Mouse (Mus musculus): Measurements from ENCODE around the gene Fbxo31. TPM values are rescaled to one million over a fixed set of nuclear protein-coding genes. Genes with fewer than 3 reads are reported as not detected.

Fbxo31 gene
- polyA plus RNA-seq, 1 experiment from 2014 or later: 16.3 TPM

GRCm38 (mm10) chr8:121550056-121550455, 28.6 kb downstream of the Fbxo31 start:
- no peaks in the 10 kb centered on the region for H3K4me1 ChIP-seq (ENCODE audit: control insufficient read depth, insufficient read depth, low read length)
- H3K4me3 ChIP-seq (ENCODE audit: low read depth, low read length): no peak overlapping the region
- DNase-seq (ENCODE audit: low spot score, missing footprints) (no peak), ATAC-seq (ENCODE audit: low FRiP score) (no peak)
- 87% methylated on average over 6 of the region's 6 CpGs for WGBS
- H3K9me3 ChIP-seq (ENCODE audit: control insufficient read depth, low read length): no peaks in the 10 kb centered on the region
- no peaks in the 10 kb centered on the region; the same call in 1 of the 2 replicates for H3K27me3 ChIP-seq (ENCODE audit: control insufficient read depth, insufficient read depth, low read length)
- no peak overlapping the region for H3K4me2 ChIP-seq
- H3K9ac ChIP-seq (ENCODE audit: low read length): no peak overlapping the region
- H3K36me3 ChIP-seq (ENCODE audit: control insufficient read depth, insufficient read depth, low read length): peaks cover 11% of the 10 kb centered on the region
- H3K27ac ChIP-seq (ENCODE audit: low read depth, low read length): no peak overlapping the region

GRCm38 (mm10) chr8:121547132-121547531, 31.5 kb downstream of the Fbxo31 start:
- ATAC-seq (ENCODE audit: low FRiP score): peak; percentile 61; the same call in 1 of the 2 replicates
- Histone ChIP-seq H3K36me3 (ENCODE audit: control insufficient read depth, insufficient read depth, low read length) (no peaks in the 10 kb centered on the region), H3K27me3 (ENCODE audit: control insufficient read depth, insufficient read depth, low read length) (no peaks in the 10 kb centered on the region; the same call in 1 of the 2 replicates), H3K4me2 (no peak overlapping the region), H3K9ac (ENCODE audit: low read length) (no peak overlapping the region), H3K4me3 (ENCODE audit: low read depth, low read length) (no peak overlapping the region), H3K27ac (ENCODE audit: low read depth, low read length) (no peak overlapping the region), H3K9me3 (ENCODE audit: control insufficient read depth, low read length) (no peaks in the 10 kb centered on the region), H3K4me1 (ENCODE audit: control insufficient read depth, insufficient read depth, low read length) (no peaks in the 10 kb centered on the region)
- WGBS: 8% methylated on average over 7 of the region's 7 CpGs
- DNase-seq (ENCODE audit: low spot score, missing footprints): peak; percentile 99

- Histone ChIP-seq H3K9ac (ENCODE audit: low read length) (no peak overlapping the region; the same call in 1 of the 2 replicates), H3K4me1 (ENCODE audit: control insufficient read depth, insufficient read depth, low read length) (no peaks in the 10 kb centered on the region), H3K4me2 (no peak overlapping the region), H3K27me3 (ENCODE audit: control insufficient read depth, insufficient read depth, low read length) (no peaks in the 10 kb centered on the region; the same call in 1 of the 2 replicates), H3K4me3 (ENCODE audit: low read depth, low read length) (no peak overlapping the region), H3K27ac (ENCODE audit: low read depth, low read length) (no peak overlapping the region), H3K36me3 (ENCODE audit: control insufficient read depth, insufficient read depth, low read length) (no peaks in the 10 kb centered on the region), H3K9me3 (ENCODE audit: control insufficient read depth, low read length) (no peaks in the 10 kb centered on the region; the same call in 1 of the 2 replicates)
- WGBS: 80% methylated on average over 11 of the region's 11 CpGs
- no peak for ATAC-seq (ENCODE audit: low FRiP score)
- peak; percentile 62 for DNase-seq (ENCODE audit: low spot score, missing footprints)
Observed at GRCm38 (mm10) chr8:121544936-121545335, 33.7 kb downstream of the Fbxo31 start.

- Histone ChIP-seq H3K27ac (ENCODE audit: low read depth, low read length) (no peak within 1 kb of the TSS), H3K4me2 (no peak within 1 kb of the TSS), H3K9me3 (ENCODE audit: control insufficient read depth, low read length) (no peaks in the 10 kb centered on the region; the same call in 1 of the 2 replicates), H3K4me3 (ENCODE audit: low read depth, low read length) (no peak within 1 kb of the TSS), H3K27me3 (ENCODE audit: control insufficient read depth, insufficient read depth, low read length) (no peaks in the 10 kb centered on the region; the same call in 1 of the 2 replicates), H3K4me1 (ENCODE audit: control insufficient read depth, insufficient read depth, low read length) (no peaks in the 10 kb centered on the region), H3K9ac (ENCODE audit: low read length) (no peak within 1 kb of the TSS; the same call in 1 of the 2 replicates), H3K36me3 (ENCODE audit: control insufficient read depth, insufficient read depth, low read length) (no peaks in the 10 kb centered on the region)
- DNase-seq (ENCODE audit: low spot score, missing footprints) (peak; percentile 79), ATAC-seq (ENCODE audit: low FRiP score) (no peak)
- WGBS: 90% methylated on average over 12 of the region's 12 CpGs
Observed at GRCm38 (mm10) chr8:121544276-121544785, 34.3 kb downstream of the Fbxo31 start, which contains the start of gene 1700018B08Rik. Gene 1700018B08Rik (minus strand): TSS chr8:121544320.

GRCm38 (mm10) chr8:121542901-121543300, 35.7 kb downstream of the Fbxo31 start:
- ATAC-seq (ENCODE audit: low FRiP score) (no peak), DNase-seq (ENCODE audit: low spot score, missing footprints) (peak; percentile 56)
- 64% methylated on average over 13 of the region's 13 CpGs for WGBS
- Histone ChIP-seq H3K4me2 (no peak overlapping the region), H3K27ac (ENCODE audit: low read depth, low read length) (no peak overlapping the region), H3K27me3 (ENCODE audit: control insufficient read depth, insufficient read depth, low read length) (no peaks in the 10 kb centered on the region), H3K9me3 (ENCODE audit: control insufficient read depth, low read length) (no peaks in the 10 kb centered on the region; the same call in 1 of the 2 replicates), H3K4me3 (ENCODE audit: low read depth, low read length) (no peak overlapping the region), H3K36me3 (ENCODE audit: control insufficient read depth, insufficient read depth, low read length) (no peaks in the 10 kb centered on the region), H3K9ac (ENCODE audit: low read length) (no peak overlapping the region), H3K4me1 (ENCODE audit: control insufficient read depth, insufficient read depth, low read length) (no peaks in the 10 kb centered on the region)

GRCm38 (mm10) chr8:121541862-121542261, 36.7 kb downstream of the Fbxo31 start:
- Histone ChIP-seq H3K27ac (ENCODE audit: low read depth, low read length) (no peak overlapping the region), H3K4me3 (ENCODE audit: low read depth, low read length) (no peak overlapping the region), H3K27me3 (ENCODE audit: control insufficient read depth, insufficient read depth, low read length) (no peaks in the 10 kb centered on the region), H3K36me3 (ENCODE audit: control insufficient read depth, insufficient read depth, low read length) (no peaks in the 10 kb centered on the region), H3K9ac (ENCODE audit: low read length) (no peak overlapping the region), H3K9me3 (ENCODE audit: control insufficient read depth, low read length) (no peaks in the 10 kb centered on the region; the same call in 1 of the 2 replicates), H3K4me1 (ENCODE audit: control insufficient read depth, insufficient read depth, low read length) (no peaks in the 10 kb centered on the region), H3K4me2 (no peak overlapping the region)
- DNase-seq (ENCODE audit: low spot score, missing footprints) (peak; percentile 62), ATAC-seq (ENCODE audit: low FRiP score) (no peak)
- WGBS: 75% methylated on average over 19 of the region's 19 CpGs

GRCm38 (mm10) chr8:121532381-121532780, 46.2 kb downstream of the Fbxo31 start:
- DNase-seq (ENCODE audit: low spot score, missing footprints) (peak; percentile 90), ATAC-seq (ENCODE audit: low FRiP score) (no peak)
- no peaks in the 10 kb centered on the region for H3K36me3 ChIP-seq (ENCODE audit: control insufficient read depth, insufficient read depth, low read length)
- no peak overlapping the region for H3K4me3 ChIP-seq (ENCODE audit: low read depth, low read length)
- no peaks in the 10 kb centered on the region for H3K9me3 ChIP-seq (ENCODE audit: control insufficient read depth, low read length)
- H3K4me1 ChIP-seq (ENCODE audit: control insufficient read depth, insufficient read depth, low read length): no peaks in the 10 kb centered on the region
- no peaks in the 10 kb centered on the region for H3K27me3 ChIP-seq (ENCODE audit: control insufficient read depth, insufficient read depth, low read length)
- no peak overlapping the region for H3K4me2 ChIP-seq
- H3K9ac ChIP-seq (ENCODE audit: low read length): no peak overlapping the region
- H3K27ac ChIP-seq (ENCODE audit: low read depth, low read length): no peak overlapping the region
- WGBS: 47% methylated on average over 5 of the region's 5 CpGs

- Histone ChIP-seq H3K9me3 (ENCODE audit: control insufficient read depth, low read length) (no peaks in the 10 kb centered on the region), H3K27ac (ENCODE audit: low read depth, low read length) (no peak overlapping the region), H3K36me3 (ENCODE audit: control insufficient read depth, insufficient read depth, low read length) (no peaks in the 10 kb centered on the region), H3K9ac (ENCODE audit: low read length) (no peak overlapping the region), H3K27me3 (ENCODE audit: control insufficient read depth, insufficient read depth, low read length) (no peaks in the 10 kb centered on the region), H3K4me1 (ENCODE audit: control insufficient read depth, insufficient read depth, low read length) (no peaks in the 10 kb centered on the region), H3K4me3 (ENCODE audit: low read depth, low read length) (no peak overlapping the region), H3K4me2 (no peak overlapping the region)
- 81% methylated on average over 10 of the region's 10 CpGs for WGBS
- no peak for ATAC-seq (ENCODE audit: low FRiP score)
- DNase-seq (ENCODE audit: low spot score, missing footprints): peak; percentile 68
Observed at GRCm38 (mm10) chr8:121530639-121531038, 48.0 kb downstream of the Fbxo31 start.

- Histone ChIP-seq H3K9me3 (ENCODE audit: control insufficient read depth, low read length) (no peaks in the 10 kb centered on the region), H3K4me1 (ENCODE audit: control insufficient read depth, insufficient read depth, low read length) (no peaks in the 10 kb centered on the region), H3K9ac (ENCODE audit: low read length) (no peak overlapping the region), H3K4me3 (ENCODE audit: low read depth, low read length) (no peak overlapping the region), H3K36me3 (ENCODE audit: control insufficient read depth, insufficient read depth, low read length) (no peaks in the 10 kb centered on the region), H3K4me2 (no peak overlapping the region), H3K27ac (ENCODE audit: low read depth, low read length) (no peak overlapping the region), H3K27me3 (ENCODE audit: control insufficient read depth, insufficient read depth, low read length) (no peaks in the 10 kb centered on the region)
- ATAC-seq (ENCODE audit: low FRiP score): no peak
- WGBS: 90% methylated on average over 15 of the region's 15 CpGs
- DNase-seq (ENCODE audit: low spot score, missing footprints): no peak
Observed at GRCm38 (mm10) chr8:121528790-121529189, 49.8 kb downstream of the Fbxo31 start.

Measured in midbrain, embryonic 11.5 days (tissue).